Mouse (Mus musculus): ENCODE measurements at regions not wholly inside any gene's neighbourhood (a gene's known extent, or its start where the extent isn't known, plus 50 kb on each side); places are given as distances from the start of the nearest gene placed in this dataset.

DNA sequence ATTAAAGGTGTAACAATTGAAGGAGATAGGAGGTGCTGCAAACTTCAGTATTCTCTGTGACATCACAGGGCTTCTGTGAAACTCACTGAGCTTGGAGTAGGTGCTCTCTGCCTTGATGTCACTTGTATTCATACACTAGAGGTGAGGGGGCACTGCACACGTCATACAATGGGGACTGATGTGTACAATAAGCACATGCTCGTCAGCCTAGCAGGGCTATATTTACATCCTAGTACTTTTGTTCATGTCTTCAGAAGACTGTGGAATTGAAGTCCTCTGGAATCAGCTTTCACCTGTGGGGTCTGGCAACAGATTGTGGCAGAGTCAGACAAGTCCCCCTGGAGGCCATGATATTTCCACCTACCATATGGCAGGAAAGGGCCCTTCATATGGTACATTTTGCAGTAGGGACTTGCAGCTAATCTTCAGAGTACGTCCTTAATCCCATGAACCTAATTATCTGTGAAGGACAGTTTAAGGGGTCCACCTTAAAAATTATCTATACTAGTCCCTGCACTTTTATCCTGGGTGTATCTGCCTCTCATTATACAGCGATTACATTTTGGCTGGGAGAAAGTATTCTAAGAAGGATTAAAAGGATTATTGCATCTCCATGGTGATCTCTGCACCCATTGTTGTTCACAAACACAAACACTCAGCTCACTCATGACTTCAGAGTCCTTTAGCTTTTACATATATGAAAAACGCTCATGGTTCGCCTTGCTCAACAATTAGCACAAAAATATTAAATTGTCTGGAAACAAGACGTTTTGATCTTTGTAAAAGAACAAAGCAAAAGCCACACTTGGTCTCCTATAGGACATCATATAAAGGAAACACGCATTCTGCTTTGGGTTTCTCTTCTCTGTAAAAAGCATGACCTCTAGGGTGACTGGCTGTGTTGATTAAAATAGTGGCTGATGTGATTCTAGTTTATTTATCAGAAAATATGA lies 324.1 kb upstream of the Itga1 start:
- DNase-seq, result no peak

DNA sequence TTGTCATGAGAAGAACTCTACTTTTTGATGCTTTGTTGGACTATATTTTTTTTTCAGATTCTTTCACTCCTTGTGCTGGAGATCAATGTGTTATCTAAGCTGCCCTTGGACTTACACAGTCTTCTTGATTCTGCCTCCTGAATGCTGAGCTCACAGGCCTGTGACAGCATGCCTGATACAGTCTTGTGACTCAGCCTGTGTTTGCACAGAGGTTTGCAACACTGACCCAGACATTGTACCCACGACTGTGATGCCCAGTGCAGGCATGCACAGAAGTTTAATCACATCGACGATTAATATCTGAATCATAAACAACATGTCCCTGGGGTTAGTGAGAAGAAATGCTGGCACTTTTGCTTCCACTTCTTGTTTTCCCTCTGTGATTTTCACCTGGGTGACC lies 322.0 kb upstream of the Itga1 start:
- DNase-seq, result no peak

DNA sequence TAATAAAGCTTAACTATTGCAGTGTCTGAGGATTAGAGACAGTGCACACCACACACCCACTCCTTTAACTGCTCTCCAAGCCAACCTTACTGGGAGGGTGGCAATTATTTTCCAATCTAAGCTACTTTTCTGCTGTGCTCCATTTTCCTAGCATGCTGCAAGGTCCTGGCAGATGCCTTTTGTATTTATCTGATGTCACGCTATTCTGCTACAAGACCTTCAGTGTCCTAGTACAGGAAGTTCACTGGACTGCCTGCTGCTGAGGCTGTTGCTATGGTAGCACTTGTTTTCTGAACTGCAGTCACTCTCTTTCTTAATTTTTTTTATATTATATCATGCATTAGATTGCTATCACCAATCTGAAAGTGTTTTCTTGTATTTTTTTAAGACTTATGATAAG lies 319.7 kb upstream of the Itga1 start:
- DNase-seq, result no peak

DNA sequence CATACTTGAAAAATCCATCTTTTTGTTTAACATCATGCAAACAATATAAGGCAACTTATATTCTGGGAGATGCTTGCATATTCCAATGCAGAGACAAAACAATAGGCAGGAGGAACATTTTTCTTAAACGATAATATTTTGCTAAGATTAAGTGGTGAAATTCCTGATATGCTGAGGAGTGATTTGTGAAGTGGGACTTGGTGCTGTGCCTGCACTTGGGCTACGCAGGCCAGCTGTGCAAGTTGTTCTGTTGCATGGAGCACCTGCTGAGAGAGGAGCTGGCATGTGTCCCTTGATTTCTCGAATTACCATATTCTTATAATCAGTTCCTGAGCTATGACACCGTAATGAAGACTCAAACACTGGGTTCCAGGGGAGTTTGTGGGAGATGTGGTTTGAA lies 316.1 kb upstream of the Itga1 start:
- no peak for DNase-seq

DNA sequence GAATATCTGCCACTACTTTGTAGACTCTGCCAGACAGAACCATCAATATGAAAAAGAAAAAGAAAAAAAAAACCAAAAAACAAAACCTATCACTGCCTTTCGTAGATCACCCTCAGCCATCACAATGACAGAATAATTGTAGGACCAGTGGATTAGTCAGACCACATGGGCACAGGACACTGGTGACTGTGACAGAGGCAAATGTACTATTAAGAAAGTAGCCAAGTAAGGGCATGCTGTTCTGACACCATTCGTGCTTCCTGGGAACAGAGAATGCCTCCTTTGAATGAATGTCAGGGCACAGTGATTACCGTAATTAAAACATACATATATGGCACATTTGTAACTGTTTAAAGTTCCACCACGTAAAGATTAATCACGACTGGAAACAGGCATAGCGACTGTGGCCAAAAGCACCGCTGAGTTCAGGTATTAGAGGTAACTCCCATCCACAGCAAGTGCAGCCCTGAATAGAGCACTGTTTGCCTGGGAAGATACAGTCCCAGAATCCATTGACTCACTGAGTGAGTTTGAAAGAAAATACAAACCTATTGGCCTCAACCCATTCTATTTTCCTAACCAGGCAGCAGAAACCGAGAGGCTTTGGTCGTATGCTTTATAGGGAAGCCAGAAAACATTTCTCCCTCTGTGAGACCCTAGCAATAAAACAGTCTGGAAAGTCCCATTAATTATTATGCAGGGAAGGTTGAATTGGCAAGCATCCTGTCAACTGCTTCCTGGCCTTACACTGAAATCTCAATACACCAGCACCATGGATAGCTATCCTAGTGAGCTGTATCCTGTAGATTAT lies 312.2 kb upstream of the Itga1 start:
- no peak for DNase-seq

DNA sequence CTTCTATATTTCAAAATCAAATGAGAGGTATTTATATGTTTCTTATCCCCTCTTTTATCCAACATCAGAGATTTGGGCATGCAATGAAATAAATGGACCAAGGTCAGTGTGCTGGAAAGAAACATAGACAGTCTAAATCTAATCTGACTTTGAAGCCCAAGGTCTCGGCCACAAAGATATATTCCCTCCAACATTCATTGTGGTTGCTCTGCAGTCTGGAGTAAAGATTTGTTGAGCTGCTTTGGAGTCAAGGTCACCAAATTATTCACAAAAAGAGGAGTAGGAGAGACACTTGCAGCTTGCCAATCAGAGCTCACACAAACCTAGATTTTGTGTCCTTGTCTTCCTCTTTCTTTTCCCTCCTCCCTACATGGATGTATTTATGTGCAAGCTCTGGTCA lies 304.2 kb upstream of the Itga1 start:
- no peak for DNase-seq

DNA sequence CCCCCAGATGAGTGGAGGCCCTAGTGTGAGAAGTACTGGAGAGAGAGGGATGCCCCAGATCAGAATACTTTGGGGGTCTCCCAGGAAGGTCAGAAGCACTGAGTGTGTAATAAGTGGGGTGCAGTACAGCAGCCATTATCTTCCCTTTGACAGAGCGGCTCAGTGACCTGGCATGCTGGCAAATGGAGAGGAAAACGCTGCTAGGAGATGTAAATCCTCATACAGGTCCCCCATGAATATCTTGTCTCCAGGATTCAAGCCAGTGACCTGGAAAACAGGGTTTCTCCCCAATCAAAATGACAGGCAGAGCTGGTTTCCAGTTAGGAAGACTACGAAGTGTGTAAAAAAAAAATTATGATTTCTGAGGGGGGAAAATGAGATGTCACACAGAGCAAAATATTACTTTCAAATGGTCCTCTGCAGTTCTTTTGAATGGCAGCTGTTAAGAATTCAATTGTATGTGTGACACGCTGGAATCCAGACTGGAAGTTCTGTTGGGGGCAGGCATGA lies 299.0 kb upstream of the Itga1 start:
- DNase-seq, result no peak

DNA sequence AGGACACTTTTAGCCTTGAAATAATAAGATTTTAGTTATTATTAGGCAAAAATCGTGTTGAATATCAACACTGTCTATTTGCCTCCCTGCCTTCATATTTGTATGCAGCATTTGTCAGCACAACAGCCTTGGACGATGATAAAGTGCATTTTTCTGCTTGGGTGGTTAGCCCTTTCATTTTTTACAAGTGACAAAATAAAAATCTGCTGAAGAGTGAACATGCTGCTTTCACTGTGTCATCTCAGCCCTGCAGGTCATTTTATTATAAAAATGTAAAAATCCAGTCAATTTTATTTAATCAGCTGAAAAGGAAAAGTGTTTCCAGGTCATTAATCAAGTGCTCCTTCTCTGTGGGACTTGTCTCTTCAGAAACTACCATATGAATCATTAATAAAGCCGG lies 277.9 kb upstream of the Itga1 start:
- DNase-seq, result no peak

DNA sequence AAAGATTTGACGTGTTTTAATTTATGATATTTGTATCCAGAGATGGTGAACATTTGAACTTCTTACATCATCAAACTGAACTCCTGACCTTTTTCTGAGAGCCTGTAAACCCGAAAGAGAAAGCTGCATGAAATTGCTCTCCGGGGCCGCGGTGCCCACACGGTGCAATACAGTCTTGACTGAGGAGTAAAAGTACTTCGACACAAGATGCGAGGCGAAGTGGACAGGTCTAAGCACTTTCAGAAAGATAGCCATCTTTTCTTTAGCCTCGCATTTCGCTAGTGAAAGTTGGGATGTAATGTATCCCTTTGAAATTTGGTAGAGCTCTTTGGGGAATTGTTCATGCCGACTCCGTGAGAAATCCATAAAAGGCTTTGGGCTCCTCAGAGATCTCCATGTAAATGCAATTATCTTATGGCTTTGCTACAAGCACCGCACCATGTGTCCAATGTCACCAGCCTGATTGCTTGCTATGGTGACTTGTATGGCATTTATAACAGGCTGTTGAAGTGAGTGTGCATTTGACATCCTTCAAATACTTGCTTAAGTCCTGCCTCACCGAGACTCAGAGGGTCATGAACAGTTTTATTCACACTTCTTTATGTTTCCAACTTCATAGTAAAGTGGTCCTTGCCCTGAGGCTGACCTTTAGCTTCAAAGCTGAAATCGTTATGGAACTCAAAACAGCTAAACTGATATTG lies 274.6 kb upstream of the Itga1 start:
- DNase-seq, result no peak

DNA sequence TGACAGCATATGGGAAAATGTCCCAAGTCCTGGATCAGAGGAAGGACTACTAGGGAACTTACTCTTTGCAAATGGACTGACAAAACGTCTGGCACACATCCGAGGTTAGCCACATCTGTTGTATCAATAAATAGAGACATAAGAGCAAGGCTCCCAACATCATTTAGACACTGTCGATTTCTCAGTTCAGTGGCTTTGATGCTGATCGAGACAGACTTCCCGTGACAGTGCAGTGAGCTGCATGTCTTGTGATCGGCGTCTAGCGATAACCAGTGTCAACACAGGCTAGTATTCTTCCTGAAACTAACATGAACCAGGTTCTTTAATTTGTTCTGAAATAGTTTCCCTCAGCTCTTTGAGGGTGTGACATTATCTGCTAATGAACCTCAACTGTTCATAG lies 259.7 kb upstream of the Itga1 start:
- no peak for DNase-seq

DNA sequence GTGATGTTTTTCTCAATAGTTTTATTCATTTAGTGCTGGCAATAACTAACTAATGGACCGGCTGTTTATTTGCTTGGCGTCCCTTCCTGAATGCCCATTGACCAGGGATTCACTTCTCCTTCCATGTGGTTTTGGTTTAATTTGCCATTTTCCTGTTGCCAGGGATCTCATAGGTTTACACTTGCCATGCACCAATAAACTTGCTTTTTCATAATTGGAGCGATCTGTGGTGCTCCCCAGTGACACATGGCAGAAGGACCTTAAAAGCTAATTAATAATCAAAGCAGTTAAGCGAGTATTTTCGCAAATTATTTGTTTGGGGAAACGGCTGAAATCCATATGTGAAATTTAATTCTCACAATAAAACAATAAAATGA lies 245.2 kb upstream of the Itga1 start:
- DNase-seq, result no peak

DNA sequence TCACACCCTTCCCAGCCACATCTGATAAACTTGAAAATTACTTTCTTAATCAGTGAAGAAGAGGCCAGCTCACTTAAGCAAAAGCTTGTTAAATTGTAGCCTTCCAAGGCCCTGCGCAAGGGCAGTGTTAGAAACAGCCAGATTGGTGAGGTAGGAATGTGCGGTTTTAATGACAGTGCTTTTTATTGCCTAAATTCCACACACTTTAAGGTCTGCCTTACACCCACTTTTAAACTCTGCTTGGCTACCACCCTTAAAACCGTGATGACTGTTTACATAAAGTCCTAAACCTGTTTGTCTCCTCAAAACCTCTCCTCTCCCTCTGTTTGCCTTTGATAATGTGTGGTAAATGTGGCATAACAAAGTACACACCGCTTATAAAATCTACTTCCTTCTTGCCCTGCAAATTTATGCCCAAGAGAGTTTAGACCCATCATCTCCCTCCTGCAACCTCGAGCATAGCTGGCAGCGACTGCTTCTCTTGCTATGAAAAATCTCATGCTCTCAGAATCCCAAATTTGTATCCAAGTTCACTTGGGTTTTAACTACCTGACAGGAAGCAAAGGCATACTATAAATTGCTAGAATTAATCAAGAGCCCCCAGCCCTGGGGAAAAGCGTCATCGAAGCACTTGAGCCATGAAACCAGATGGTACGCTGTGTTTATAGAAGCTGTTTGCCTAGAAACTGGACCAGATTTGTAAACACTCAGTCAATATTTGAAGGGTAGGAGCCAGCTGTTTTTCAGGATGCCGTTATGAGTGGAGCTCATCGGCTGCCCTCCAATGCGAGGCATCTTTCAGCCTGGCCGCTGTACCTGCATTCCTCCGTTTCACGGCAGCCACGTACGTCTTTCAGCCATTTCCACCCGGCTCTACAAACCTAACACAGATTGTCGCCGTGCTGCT lies 244.6 kb upstream of the Itga1 start:
- no peak for DNase-seq

DNA sequence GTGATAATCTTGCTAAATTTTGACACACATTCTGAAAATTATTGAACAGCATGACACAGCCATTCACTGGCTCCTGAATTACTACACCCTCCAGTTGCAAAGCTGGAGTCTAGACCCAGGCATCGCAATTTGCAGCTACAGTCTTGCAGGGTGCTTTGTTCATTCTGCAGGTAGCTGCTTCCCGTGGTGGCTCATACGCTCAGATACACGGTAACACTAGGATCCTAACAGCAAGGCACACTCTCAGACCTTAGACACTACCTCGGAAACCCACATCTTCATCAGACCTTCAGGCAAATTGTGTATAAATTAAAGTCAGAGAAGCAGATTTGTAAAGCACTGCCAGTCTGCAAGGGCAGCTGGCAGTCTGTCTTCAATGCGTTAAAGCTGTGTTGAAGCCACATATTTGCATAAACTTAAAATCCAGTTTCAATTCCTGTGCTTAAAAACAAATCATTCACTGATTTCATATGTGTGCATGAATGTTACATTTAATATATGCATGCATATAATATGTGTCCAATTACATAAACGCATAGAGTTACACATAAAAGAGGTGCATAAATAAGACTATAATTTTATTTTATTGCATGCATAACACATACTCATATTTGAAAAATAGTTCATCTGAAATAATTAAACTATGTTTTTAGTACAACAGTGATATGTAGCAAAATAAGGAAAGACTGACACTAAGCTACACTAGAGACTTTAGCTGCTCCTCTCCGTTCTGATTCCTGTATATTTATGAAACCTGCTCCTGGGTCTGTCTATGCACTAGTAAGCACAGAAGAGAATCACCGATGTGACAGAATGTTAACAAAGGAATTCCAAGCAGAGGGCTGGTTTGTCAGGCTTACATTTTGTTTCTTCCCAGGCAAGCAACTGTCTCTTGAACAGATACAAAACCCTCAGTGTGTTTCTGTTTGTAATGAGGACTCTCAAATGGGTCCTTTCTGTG lies 227.5 kb upstream of the Itga1 start:
- no peak for DNase-seq

DNA sequence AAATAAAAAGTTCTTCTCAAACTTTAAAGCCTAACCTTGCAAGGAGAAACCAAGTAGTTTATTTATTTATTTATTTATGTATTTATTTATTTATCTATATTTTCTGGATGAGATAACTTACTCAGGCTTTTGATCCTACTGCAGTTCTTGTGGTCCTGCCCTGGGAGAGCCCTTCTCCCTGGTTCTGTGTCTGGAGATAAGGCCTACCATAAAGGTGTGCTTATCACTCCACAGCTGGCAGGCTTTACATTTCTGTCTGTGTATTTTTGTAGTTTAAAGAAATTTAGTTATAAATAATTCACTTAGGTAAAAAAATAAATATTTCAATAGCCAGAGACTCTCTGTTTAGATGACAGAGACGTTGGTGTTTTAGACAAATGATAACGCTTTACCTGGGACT lies 224.5 kb upstream of the Itga1 start:
- DNase-seq, result no peak

DNA sequence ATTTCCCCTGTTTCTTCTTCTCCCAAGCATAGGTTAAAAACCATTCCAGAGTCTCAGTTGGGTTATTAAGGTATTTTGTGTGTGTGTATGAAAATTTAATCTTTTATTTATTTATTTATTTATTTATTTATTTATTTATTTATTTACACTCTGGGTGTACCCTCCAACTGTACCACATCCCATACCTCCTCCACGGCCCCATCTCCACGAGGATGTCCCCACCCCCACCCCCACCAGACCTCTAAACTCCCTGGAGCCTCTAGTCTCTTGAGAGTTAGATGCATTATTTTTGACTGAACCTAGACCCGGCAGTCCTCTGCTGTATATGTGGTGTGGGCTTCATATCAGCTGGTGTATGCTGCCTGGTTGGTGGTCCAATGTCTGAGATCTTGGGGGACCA lies 214.9 kb upstream of the Itga1 start:
- no peak for DNase-seq

DNA sequence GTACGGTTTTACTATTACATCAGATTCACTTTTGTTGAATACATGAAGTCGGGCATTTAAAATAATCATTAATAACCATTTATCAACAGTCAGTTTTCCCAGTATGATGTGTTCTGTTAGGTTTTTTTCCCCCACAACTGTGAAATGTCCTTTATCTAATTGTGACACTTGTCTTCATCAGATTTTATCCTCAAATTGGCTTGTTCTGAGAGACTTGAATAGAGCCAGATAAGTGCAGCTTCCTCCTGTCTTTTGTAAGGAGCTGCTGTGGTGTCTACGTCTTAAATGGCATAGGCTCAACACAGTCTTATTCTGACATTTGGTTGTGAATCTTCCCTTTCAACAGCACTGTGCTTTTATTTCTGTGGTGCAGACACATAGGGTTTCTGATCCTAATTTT lies 206.8 kb upstream of the Itga1 start:
- no peak for DNase-seq

DNA sequence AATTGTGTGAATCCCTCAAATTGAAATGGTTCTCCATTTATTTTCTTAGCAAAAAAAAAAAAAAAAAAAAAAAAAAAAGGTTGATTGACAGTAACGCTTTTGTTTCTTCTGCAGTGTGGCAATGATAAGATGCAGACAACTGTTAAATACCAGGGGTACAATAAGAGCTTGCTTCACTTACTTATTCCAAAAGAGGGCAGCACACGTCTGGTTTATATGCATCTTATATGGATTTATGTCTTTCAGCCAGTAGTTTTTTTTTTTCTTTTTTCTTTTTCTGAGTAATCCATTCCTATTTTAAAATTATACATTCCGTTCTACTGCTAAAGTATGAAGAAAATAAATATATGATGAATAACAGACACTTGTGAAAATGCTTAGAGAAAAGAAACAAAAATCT lies 185.6 kb upstream of the Itga1 start:
- DNase-seq, result no peak

DNA sequence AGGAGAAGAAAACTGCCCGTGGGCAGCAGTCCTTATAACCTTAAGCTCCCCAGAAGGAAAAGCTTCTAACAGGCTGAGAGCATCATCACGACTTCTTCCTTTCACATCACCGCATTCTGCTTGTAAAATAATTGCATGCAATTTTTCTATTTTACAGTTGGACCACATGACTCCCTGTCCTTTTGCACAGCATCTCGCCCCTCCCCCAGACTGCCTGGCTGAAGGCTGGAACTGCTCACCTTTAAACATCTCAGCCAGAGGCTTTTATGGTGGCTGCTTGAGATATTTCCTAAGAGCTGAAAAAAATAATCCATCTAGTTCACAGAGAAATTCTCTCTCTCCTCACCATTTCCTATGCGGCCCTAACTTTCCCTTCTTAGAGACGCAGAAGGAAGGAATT lies 164.4 kb upstream of the Itga1 start:
- DNase-seq, result no peak

DNA sequence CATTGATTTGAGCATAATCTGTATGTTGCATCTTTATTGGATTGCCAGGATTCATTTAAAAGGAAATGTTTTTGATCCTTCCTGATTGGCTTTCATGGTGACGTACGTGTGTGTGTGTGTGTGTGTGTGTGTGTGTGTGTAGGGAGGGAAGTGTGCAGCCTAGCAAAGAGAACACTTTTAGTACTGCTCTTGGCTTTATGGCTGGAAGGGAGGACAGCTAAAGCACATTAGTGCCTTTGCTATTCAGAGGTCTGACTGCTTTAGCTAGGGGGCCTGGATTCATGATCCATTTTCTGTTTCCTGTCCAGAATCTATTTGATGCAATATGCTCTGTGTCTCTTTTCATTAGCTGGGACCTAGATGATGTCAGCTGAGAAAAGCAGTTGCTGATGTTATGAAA lies 155.6 kb upstream of the Itga1 start:
- DNase-seq, result no peak

DNA sequence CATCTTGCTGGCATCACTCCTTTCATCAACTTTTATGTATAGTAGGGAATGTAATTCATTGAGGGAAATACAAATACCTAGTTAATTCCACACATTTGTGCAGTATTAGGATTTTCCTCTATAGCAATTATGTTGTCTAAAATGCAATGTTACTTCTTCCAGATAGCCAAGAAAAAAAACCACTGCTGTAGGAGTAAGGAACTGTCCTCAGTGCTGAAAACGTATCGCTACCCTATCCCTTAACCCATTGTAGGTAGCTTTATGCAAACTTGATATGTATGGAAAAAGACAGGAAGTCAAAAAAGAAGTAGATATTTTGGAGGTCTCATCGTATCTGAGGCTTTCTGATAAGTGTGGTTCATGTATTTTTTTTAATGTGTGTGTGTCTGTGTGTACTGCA lies 150.8 kb upstream of the Itga1 start:
- DNase-seq, result no peak

DNA sequence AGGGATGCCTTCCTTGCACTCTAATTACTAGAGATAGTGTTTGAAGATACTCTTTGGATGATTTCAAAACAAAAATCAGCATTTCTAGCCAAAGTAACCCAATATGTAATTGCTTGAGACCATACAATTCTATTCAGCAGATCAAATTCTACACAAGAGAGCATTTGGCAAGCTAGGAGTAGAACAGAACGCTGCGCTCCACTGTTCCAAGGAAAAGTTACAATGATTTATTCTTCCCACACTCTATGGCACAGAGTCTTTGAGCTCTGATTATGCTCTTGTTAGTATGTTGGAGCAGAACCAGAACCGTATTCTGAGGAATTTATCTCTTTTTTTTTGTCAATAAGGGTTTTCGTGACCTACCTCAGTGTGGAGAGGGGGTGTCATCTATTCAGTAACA lies 130.2 kb upstream of the Itga1 start:
- DNase-seq, result no peak

Data from spleen, adult 18-20 months (tissue).